Mouse (Mus musculus) layer of hippocampus, adult 2 months (tissue): ENCODE data around the gene Txk. TPM values are rescaled to one million over a fixed set of nuclear protein-coding genes. Genes with fewer than 3 reads are reported as not detected.

Source experiments
- DNase-seq, 2 experiments: peaks; one replicate each; pipeline ENCODE4 v3.0.0; 2022; ENCODE audit warnings: low spot score in 2 of 2
- H3K27ac ChIP-seq: fragments of 200-600 bp; 2 replicates; pipeline ENCODE4 v1.8.1; 2022
- H3K4me3 ChIP-seq: fragments of 200-600 bp; 2 replicates; pipeline ENCODE4 v1.8.1; 2022; ENCODE audit warnings: mild to moderate bottlenecking
- CTCF ChIP-seq: fragments of 200-600 bp; conservative IDR thresholded peaks from 2 replicates; pipeline ENCODE4 v1.8.1; 2022; ENCODE audit warnings: antibody characterized with exemption, mild to moderate bottlenecking, moderate library complexity
- total RNA-seq, 2 experiments: library from RNA; stranded (reverse); gene quantifications; 2 replicates each; pipeline ENCODE4 v1.2.3; 2021

Gene Txk
- total RNA-seq, 2 experiments from 2014 or later: not detected

- DNase-seq: no peak
- Histone ChIP-seq H3K27ac (no peak overlapping the region), H3K4me3 (no peak overlapping the region)
- TF ChIP-seq CTCF: no peak
Observed at GRCm38 (mm10) chr5:72661051-72661781, 91.4 kb downstream of the Txk start.

GRCm38 (mm10) chr5:72658375-72658774 lies 94.2 kb downstream of the Txk start:
- DNase-seq: no peak
- TF ChIP-seq CTCF: no peak
- H3K4me3 ChIP-seq: no peak overlapping the region
- no peak overlapping the region for H3K27ac ChIP-seq

GRCm38 (mm10) chr5:72656270-72656791 lies 96.2 kb downstream of the Txk start:
- Histone ChIP-seq H3K4me3 (no peak overlapping the region), H3K27ac (no peak overlapping the region)
- no peak for TF ChIP-seq CTCF
- no peak for DNase-seq

- TF ChIP-seq CTCF: no peak
- no peak overlapping the region for H3K27ac ChIP-seq
- no peak for DNase-seq
- H3K4me3 ChIP-seq: no peak overlapping the region
Observed at GRCm38 (mm10) chr5:72653068-72653674, 99.4 kb downstream of the Txk start.

GRCm38 (mm10) chr5:72648987-72649735 lies 103.4 kb downstream of the Txk start:
- DNase-seq: no peak
- TF ChIP-seq CTCF: no peak
- Histone ChIP-seq H3K27ac (no peak overlapping the region), H3K4me3 (no peak overlapping the region)

GRCm38 (mm10) chr5:72647958-72648595 lies 104.5 kb downstream of the Txk start:
- no peak overlapping the region for H3K27ac ChIP-seq
- TF ChIP-seq CTCF: no peak

GRCm38 (mm10) chr5:72647418-72647907 lies 105.1 kb downstream of the Txk start, which contains the start of gene Nipal1:
Gene Nipal1 (plus strand): TSS chr5:72647795.
- peak; percentile 42 for TF ChIP-seq CTCF
- no peak for DNase-seq
- H3K27ac ChIP-seq: no peak within 1 kb of the TSS
- H3K4me3 ChIP-seq: peak within 1 kb of the TSS; percentile 55

More at GRCm38 (mm10) chr5:72647958-72648595, 104.5 kb downstream of the Txk start:
- H3K4me3 ChIP-seq: peak overlapping the region; percentile 55
- no peak for DNase-seq

GRCm38 (mm10) chr5:72646996-72647395 lies 105.6 kb downstream of the Txk start:
- Histone ChIP-seq H3K4me3 (peak overlapping the region; percentile 55), H3K27ac (no peak overlapping the region)
- TF ChIP-seq CTCF: no peak
- no peak for DNase-seq

GRCm38 (mm10) chr5:72646131-72646530 lies 106.4 kb downstream of the Txk start:
- TF ChIP-seq CTCF: peak; percentile 46
- no peak overlapping the region for H3K4me3 ChIP-seq
- H3K27ac ChIP-seq: no peak overlapping the region
- no peak for DNase-seq

Other genes with a start within 250 kb of the Txk start
- under 1 TPM; 0.15 to 0.28 TPM for gene Corin, start 248.3 kb downstream of the Txk start, total RNA-seq
- 10 to 100 TPM; 12.8 to 20.6 TPM for gene Nfxl1, start 193.1 kb downstream of the Txk start, total RNA-seq
- under 1 TPM in 1 of 2 experiments, not detected in 1; 0.38 TPM for gene Zar1, start 171.5 kb downstream of the Txk start, total RNA-seq
- under 1 TPM in 1 of 2 experiments, not detected in 1; 0.42 TPM for gene Gm5868, start 165.2 kb downstream of the Txk start, total RNA-seq
- gene Cnga1, start 108.5 kb downstream of the Txk start, total RNA-seq: not detected
- gene Nipal1, start 105.0 kb downstream of the Txk start, total RNA-seq: not detected
- 1 to 10 TPM; 1.1 to 1.8 TPM for gene Tec, start 115.7 kb upstream of the Txk start, total RNA-seq
- 10 to 100 TPM; 23.3 to 24.0 TPM for gene Slain2, start 161.5 kb upstream of the Txk start, total RNA-seq
- not detected for gene Gm10135, start 221.9 kb upstream of the Txk start, total RNA-seq